Mouse (Mus musculus): ENCODE measurements around the gene Egfl8.

Egfl8 gene

DNA sequence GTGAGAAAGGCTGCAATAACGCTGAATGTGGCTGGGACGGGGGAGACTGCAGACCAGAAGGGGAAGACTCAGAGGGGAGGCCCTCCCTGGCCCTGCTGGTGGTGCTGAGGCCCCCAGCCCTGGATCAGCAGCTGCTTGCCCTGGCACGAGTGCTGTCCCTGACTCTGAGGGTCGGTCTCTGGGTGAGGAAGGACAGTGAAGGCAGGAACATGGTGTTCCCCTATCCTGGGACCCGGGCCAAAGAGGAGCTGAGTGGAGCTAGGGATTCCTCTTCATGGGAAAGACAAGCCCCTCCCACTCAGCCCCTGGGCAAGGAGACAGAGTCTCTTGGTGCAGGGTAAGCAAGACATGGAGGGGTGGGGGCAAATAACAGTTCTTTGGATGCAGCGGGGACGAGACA lies 32.4 kb downstream of the Egfl8 start:
- DNase-seq (ENCODE audit: extremely low read depth, insufficient read length, low spot score): no peak

DNA sequence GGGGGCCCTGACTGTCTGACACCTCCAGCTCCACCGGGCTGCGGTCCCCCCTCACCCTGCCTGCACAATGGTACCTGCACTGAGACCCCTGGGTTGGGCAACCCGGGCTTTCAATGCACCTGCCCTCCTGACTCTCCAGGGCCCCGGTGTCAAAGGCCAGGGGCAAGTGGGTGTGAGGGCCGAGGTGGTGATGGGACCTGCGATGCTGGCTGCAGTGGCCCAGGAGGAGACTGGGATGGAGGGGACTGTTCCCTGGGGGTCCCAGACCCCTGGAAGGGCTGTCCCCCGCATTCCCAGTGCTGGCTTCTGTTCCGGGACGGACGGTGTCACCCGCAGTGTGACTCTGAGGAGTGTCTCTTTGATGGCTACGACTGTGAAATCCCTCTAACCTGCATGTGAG lies 33.2 kb downstream of the Egfl8 start:
- DNase-seq (ENCODE audit: extremely low read depth, insufficient read length, low spot score): no peak

DNA sequence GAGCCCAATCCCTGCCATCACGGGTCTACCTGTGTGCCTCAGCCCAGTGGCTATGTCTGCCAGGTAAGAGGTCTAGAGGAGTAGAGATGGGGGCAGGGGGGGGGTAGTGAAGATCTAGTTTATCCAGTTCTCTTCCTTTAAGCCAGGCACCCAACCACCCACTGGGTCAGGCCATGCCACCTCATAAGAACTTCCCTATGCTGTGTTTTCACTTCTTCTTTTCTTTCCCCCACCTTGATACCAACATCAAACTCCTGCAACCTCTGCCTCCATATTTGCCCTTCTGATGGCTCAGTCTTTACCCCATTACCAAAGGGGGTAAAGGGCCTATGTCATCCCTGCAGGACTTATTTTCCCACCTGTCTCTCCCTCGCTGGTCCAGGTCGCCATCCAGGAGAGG lies 37.7 kb downstream of the Egfl8 start:
- no peak for DNase-seq (ENCODE audit: extremely low read depth, insufficient read length, low spot score)

GRCm38 (mm10) chr17:34576577-34576976 lies 39.2 kb downstream of the Egfl8 start:
- DNase-seq (ENCODE audit: extremely low read depth, insufficient read length, low spot score): no peak

DNA sequence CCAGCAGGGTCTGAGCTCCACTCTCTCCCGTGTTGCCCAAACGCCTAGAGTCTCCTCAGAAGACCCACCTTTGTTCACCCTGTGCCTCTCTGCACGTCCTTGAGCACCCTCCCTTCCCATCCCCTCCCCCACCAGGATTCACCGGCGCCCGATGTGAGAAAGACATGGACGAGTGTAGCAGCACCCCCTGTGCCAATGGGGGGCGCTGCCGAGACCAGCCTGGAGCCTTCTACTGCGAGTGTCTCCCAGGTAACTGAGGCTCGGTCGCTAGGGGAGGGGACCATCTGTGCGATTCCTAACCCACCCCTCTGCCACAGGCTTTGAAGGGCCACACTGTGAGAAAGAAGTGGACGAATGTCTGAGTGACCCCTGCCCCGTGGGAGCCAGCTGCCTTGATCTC lies 43.4 kb downstream of the Egfl8 start:
- DNase-seq (ENCODE audit: extremely low read depth, insufficient read length, low spot score): no peak

DNA sequence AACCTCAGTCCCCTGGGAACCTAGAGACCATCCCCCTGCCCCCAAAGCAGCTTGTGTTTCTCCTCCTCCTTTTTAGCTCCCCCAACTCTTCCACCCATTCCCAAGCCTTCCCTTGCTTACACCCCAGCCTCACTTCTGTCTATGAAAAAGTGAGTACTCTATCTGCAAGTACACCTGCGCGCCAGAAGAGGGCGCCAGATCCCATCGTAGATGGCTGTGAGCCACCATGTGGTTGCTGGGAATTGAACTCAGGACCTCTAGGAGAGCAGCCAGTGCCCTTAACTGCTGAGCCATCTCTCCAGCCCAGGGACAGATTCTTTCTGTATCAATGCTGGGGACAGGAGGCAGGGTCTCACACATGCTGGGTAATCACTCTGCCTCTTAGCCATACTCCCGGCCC lies 43.9 kb downstream of the Egfl8 start:
- DNase-seq (ENCODE audit: extremely low read depth, insufficient read length, low spot score): no peak

GRCm38 (mm10) chr17:34569919-34570318 lies 45.9 kb downstream of the Egfl8 start:
- no peak for DNase-seq (ENCODE audit: extremely low read depth, insufficient read length, low spot score)

- no peak for DNase-seq (ENCODE audit: extremely low read depth, insufficient read length, low spot score)
Observed at GRCm38 (mm10) chr17:34568421-34568820, 47.4 kb downstream of the Egfl8 start.

DNA sequence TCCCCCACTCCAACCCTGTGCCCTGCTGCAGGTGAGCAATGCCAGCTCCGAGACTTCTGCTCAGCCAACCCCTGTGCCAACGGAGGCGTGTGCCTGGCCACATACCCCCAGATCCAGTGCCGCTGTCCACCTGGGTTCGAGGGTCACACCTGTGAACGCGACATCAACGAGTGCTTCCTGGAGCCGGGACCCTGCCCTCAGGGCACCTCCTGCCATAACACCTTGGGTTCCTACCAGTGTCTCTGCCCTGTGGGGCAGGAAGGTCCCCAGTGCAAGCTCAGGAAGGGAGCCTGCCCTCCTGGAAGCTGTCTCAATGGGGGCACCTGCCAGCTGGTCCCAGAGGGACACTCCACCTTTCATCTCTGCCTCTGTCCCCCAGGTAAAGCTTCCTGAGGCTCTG lies 48.5 kb downstream of the Egfl8 start:
- no peak for DNase-seq (ENCODE audit: extremely low read depth, insufficient read length, low spot score)

DNA sequence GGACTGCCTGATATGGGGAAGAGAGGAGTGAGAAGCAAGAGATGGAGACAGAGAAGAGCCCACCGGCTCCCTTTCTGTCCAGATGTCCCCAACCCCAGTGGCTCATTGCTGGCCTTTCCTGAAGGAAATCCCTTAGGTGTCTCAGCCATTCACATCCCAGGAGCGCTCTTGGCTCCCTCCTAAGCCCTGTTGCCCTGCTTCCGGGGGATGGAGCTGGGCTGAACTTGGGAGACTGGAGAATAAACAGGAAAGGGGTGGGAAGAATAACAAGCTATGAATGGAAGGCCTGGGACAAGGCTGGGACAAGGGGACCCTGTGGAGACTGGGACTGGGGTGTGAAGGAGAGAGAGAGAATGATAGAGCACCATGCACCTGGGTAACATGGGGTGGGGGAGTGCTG lies 51.0 kb downstream of the Egfl8 start:
- DNase-seq (ENCODE audit: extremely low read depth, insufficient read length, low spot score): no peak

- DNase-seq (ENCODE audit: extremely low read depth, insufficient read length, low spot score): peak; percentile 38
Observed at GRCm38 (mm10) chr17:34564003-34564421, 51.8 kb downstream of the Egfl8 start, which contains the start of gene Notch4. Gene Notch4, plus strand, starts transcription at chr17:34564268.

DNA sequence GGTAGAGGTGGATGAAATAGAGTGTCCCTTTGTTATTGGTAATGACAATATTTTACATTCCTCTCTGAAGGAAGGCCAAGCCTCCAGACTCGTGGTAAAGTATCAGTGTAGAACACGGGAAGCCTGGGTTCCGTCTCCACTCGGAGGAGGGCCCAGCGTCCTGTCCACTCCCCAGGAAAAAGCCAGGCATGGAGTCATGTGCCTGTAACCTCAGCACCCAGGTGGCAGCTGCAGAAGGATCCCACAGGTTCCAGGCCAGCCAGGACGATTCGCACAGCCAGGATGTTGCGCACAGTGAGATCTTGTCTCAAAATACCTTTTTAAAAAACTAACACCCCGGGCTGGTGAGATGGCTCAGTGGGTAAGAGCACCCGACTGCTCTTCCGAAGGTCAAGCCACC lies 52.4 kb downstream of the Egfl8 start:
- no peak for DNase-seq (ENCODE audit: extremely low read depth, insufficient read length, low spot score)

Measured in 3134 (cell line).